Mouse (Mus musculus): Measurements from ENCODE around the gene Pikfyve.

DNA sequence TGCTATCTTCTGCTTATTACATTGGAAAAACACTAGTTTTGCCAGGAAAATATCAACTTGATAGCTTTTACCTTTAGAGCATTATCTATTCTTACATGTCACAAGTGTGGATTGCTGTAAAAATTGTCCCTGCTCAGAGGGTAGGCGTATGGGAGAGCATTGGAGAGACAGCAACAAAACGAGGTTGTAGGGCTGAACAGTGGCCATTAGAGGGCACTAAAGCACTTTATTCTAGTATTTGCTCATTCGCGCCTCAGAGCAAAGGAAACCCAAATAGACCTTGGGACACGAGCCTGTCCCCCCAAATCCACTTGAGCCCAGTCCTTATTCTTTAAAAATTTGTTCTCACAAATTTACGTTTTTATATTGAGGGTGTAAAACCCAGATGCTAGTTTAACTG, 96.3 kb downstream of the Pikfyve start:
- TF ChIP-seq CTCF (IDR thresholded peaks at IDR 0.05; ENCODE audit: extremely low read depth, insufficient read depth, insufficient read length, insufficient replicate concordance) (no peak; the same call in 1 of the 2 replicates), POLR2A (IDR thresholded peaks at IDR 0.05; ENCODE audit: low read depth, low read length) (no peak)
